Mouse (Mus musculus) hindbrain, embryonic 12.5 days (tissue): ENCODE measurements around the gene Cdh13. TPM values are rescaled to one million over a fixed set of nuclear protein-coding genes. Genes with fewer than 3 reads are reported as not detected.
A peak's percentile ranks its signal among the peaks of the same experiment; 100 is the strongest.

Experiments
- ATAC-seq: fragments of 200-750 bp; cut with Nextera tagmentation; 2 replicates; pipeline ENCODE4 v1.8.0; 2017; ENCODE audit warnings: moderate TSS enrichment; ENCODE audit not compliant: low FRiP score
- H3K27ac ChIP-seq: fragments of 300-500 bp; sonication (generic); 2 replicates; pipeline ENCODE4 v1.5.1; 2016; ENCODE audit warnings: mild to moderate bottlenecking
- H3K27me3 ChIP-seq: fragments of 300-500 bp; sonication (generic); 2 replicates; pipeline ENCODE4 v1.6.1; 2016; ENCODE audit warnings: mild to moderate bottlenecking
- H3K36me3 ChIP-seq: fragments of 300-500 bp; sonication (generic); 2 replicates; pipeline ENCODE4 v1.6.1; 2016; ENCODE audit warnings: mild to moderate bottlenecking
- H3K4me1 ChIP-seq: fragments of 300-500 bp; sonication (generic); 2 replicates; pipeline ENCODE4 v1.6.1; 2016
- H3K4me2 ChIP-seq: fragments of 300-500 bp; sonication (generic); replicated peaks from 2 replicates; pipeline ENCODE4 v1.6.1; 2016; ENCODE audit warnings: mild to moderate bottlenecking
- H3K4me3 ChIP-seq: fragments of 300-500 bp; sonication (generic); 2 replicates; pipeline ENCODE4 v1.5.1; 2016; ENCODE audit warnings: mild to moderate bottlenecking
- H3K9ac ChIP-seq: fragments of 300-500 bp; sonication (generic); 2 replicates; pipeline ENCODE4 v1.6.1; 2016; ENCODE audit warnings: mild to moderate bottlenecking, moderate library complexity
- H3K9me3 ChIP-seq: fragments of 300-500 bp; sonication (generic); replicated peaks from 2 replicates; pipeline ENCODE4 v1.6.1; 2016; ENCODE audit warnings: mild to moderate bottlenecking
- WGBS: fragments of 180-500 bp; shearing (Covaris S2); methylation state at CpG from one replicate; pipeline ENCODE4 v1.1.7; 2016; 5-methylcytosine and 5-hydroxymethylcytosine counted together
- polyA plus RNA-seq: library from polyadenylated mRNA; unstranded; fragments of >200 nt; fragmentation: Nextera tagmentation; extraction: Ambion mirVana; gene quantifications from 2 replicates; pipeline ENCODE4 v1.2.1, GENCODE M21; 2016

Gene Cdh13
- polyA plus RNA-seq, 1 experiment from 2014 or later, result 25.7 TPM

DNA sequence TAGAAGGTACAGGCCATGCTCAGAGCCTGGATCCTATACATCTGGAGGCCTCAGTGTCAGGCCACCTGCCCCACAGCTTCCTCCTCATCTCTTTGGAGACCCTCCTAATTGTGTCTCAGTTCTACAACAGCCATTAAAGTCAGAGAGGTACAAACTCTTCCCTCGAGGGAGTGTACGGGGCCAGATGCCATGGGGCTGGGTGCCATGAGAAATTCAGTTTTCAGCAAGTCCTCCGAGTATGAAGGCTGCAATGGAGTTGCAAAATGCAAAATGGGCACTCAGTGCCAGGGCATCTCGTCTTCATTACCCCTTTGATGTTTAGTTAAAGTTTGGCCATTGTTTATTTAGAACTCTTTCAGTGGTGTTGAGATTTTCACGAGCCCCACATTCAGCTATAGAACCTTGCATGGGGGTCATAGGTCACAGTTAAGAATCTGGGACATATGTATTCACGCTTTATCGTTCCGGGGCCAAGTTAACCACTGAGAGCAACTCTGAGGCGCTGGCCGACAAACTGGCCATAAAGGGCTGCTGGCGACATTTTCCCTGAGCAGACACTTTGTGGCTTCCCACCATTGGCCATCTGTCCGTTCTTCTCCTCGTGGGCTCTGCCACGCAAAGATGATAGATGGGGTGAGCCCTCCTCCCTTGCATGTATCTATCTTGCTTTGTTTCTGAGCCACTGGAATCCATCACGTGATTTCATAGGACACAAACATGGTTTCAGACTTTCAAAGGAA is 681.7 kb downstream of the Cdh13 start:
- Histone ChIP-seq H3K36me3 (no peaks in the 10 kb centered on the region), H3K4me3 (no peak overlapping the region), H3K4me2 (no peak overlapping the region), H3K9me3 (no peaks in the 10 kb centered on the region), H3K4me1 (peaks cover 14% of the 10 kb centered on the region), H3K27ac (no peak overlapping the region), H3K9ac (no peak overlapping the region), H3K27me3 (no peaks in the 10 kb centered on the region)
- 85% methylated on average over 15 of the region's 15 CpGs for WGBS
- no peak for ATAC-seq

DNA sequence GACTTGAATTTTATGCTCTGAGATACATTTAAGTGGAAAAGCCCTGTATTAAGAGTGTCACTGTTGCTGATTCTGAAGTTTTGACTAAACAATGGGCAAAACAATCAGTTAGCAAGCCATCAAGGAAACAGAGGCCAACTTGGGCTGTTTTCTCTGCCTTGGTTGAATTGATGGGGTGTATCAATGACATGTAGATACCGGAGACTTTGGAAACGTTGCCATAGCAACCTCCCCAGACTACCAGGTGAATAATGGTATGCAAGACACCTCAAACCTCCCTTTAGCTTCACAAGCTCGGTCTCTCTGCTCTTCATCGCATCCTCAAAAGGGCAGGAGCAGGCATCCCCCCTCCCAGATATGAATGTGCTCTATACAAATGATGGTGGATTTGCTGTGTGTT is 685.4 kb downstream of the Cdh13 start:
- H3K27me3 ChIP-seq, result no peaks in the 10 kb centered on the region
- WGBS, result 58% methylated on average over 4 of the region's 4 CpGs
- no peaks in the 10 kb centered on the region for H3K36me3 ChIP-seq
- no peak overlapping the region for H3K9ac ChIP-seq
- H3K27ac ChIP-seq, result peak overlapping the region; percentile 19; the same call in 1 of the 2 replicates
- no peak overlapping the region for H3K4me2 ChIP-seq
- H3K4me1 ChIP-seq, result peaks cover 14% of the 10 kb centered on the region
- H3K9me3 ChIP-seq, result no peaks in the 10 kb centered on the region
- H3K4me3 ChIP-seq, result no peak overlapping the region
- ATAC-seq, result no peak

DNA sequence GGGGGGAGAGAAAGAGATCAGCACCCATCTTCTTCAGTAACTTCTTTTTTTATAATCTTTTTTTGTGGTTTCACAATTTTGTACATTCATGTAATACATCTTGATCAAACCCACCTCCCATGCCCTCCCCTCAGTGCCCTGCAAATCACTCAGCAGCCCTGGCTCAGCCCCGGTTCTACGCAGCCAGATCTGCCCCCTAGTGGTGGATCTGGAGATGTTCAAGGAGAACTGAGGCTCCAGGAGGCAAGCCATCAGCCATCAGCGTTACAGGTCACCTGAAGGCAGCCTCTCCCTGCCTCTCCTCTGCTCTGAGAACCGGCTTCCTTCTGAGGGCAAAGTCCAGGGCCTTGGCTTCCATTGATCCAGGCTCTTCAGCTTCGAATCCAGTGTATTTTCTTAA is 696.3 kb downstream of the Cdh13 start:
- Histone ChIP-seq H3K9me3 (0 out of 2 replicates have a peak, but pooled peaks cover 5% of the 10 kb centered on the region), H3K27ac (no peak overlapping the region), H3K9ac (no peak overlapping the region), H3K4me1 (no peaks in the 10 kb centered on the region), H3K27me3 (no peaks in the 10 kb centered on the region), H3K36me3 (no peaks in the 10 kb centered on the region), H3K4me3 (no peak overlapping the region), H3K4me2 (no peak overlapping the region)
- WGBS, result 30% methylated on average over 5 of the region's 5 CpGs
- ATAC-seq, result no peak

DNA sequence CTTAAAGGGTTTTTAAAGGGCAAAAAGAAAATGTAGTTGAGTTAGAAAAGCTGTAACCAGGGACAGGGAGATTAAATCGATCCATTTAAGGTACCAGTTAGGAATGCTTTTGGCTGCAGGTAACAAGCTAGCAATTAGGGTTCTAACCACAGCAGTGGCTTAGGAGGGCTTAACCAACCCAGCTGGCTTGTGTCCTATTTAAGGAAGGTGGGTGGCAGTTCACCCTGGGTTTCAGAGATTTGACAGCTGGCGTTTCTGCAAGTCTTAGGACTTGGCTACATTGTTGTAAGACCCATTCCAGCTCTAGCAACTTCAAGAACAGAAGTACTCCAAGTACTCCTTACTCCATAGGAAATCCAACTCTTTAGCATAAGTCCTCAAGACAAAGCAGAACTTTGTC is 700.2 kb downstream of the Cdh13 start:
- Histone ChIP-seq H3K27me3 (no peaks in the 10 kb centered on the region), H3K4me2 (no peak overlapping the region)
- WGBS, result 85% methylated on average over 2 of the region's 2 CpGs

DNA sequence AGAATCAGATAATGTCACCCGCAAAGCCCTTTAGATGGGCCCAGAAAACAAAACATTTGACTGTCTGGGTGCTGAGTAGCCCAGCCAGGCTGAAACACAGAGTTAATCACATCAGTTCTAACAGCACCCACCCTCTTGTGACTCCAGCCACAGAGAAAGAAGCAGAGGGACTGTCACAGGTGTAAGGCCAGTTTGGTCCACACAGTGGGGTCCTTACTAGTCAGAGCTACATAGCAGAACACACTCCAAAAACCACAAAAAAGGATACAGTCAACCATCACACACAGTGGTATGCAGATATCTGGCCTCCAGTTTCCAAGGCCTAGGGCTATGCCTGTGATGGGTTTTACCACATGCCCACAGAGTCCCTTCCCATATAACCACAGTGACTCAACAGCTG is 703.3 kb downstream of the Cdh13 start:
- no peak for ATAC-seq
- Histone ChIP-seq H3K27ac (no peak overlapping the region), H3K4me1 (no peaks in the 10 kb centered on the region), H3K27me3 (no peaks in the 10 kb centered on the region), H3K4me2 (no peak overlapping the region), H3K9me3 (0 out of 2 replicates have a peak, but pooled peaks cover 5% of the 10 kb centered on the region), H3K4me3 (no peak overlapping the region), H3K9ac (no peak overlapping the region), H3K36me3 (no peaks in the 10 kb centered on the region)
- WGBS, result 84% methylated on average over 1 of the region's 1 CpGs

More for the DNA sequence above, 700.2 kb downstream of the Cdh13 start:
- Histone ChIP-seq H3K27ac (no peak overlapping the region), H3K4me1 (no peaks in the 10 kb centered on the region), H3K9me3 (0 out of 2 replicates have a peak, but pooled peaks cover 5% of the 10 kb centered on the region), H3K9ac (no peak overlapping the region), H3K36me3 (no peaks in the 10 kb centered on the region), H3K4me3 (no peak overlapping the region)
- no peak for ATAC-seq

DNA sequence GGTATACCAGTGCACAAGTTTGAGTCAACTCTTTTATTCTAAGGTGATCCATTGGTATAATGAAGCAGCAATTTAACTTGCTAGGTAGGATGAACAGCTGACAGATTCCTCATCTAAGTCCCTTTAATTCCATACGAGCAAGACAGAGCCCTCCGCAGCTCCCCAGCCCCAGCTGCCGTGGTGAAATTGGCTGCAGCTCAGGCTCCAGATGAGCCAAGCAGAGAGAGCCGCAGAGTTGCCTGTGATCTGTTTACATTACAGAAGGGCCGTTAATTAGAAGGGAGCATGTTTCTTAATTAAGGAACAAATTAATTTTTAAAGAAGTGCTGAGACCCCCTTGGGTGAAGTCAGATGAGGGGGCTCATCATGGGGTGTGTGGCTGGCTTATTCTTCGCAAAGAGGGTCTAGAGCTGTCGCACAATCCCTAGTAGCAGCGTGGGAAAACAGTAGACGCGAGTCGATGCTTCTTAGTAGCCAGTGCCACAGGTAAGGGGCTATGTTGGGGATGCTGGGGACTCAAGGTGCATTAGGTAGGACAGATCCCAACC is 712.2 kb downstream of the Cdh13 start:
- WGBS, result 78% methylated on average over 11 of the region's 11 CpGs
- no peak for ATAC-seq

DNA sequence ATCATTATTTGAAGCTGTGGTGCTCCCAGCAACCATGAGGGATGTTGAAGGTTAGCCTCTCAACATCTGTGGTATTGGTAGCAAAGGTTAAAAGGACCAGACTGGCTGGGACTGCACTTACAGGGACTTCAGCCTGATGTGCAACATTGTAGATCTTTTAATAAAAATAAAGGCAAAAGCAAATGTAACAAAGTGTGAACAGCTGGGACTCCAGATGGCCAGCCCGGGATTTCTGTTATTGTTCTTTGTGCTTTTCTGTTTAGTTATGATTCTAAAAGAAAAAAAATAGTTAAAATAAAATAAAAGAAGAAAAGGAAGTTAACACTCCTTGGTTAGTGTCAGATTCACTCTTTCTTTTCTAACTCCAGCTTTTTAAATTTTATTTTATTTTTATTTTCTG is 717.1 kb downstream of the Cdh13 start:
- ATAC-seq, result no peak
- WGBS, result 83% methylated on average over 1 of the region's 1 CpGs

More for the DNA sequence above, 712.2 kb downstream of the Cdh13 start:
- Histone ChIP-seq H3K4me1 (no peaks in the 10 kb centered on the region), H3K9ac (no peak overlapping the region), H3K27me3 (no peaks in the 10 kb centered on the region), H3K27ac (no peak overlapping the region), H3K9me3 (no peaks in the 10 kb centered on the region), H3K4me2 (no peak overlapping the region), H3K36me3 (no peaks in the 10 kb centered on the region), H3K4me3 (no peak overlapping the region)

DNA sequence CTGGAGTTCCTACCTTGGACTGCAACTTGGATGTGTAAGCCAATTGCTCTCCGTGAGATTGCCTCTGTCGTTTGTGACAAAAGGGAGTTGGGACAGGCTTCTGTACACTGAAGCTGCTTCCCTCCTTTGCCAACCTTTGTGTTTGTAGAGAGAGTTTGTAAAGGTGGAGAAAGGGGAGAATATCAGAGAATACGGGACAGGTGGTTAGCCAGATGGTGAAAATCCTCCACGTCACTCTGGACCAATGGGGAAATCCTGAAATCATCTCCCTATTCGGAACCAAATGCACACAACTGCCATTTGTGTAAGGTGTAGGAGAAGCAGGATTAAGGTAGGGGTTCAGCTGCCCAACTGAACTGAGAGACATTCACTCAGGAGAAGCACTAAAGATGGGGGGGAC is 721.3 kb downstream of the Cdh13 start:
- no peaks in the 10 kb centered on the region for H3K4me1 ChIP-seq
- H3K27me3 ChIP-seq, result no peaks in the 10 kb centered on the region
- no peak overlapping the region for H3K4me3 ChIP-seq
- H3K9ac ChIP-seq, result no peak overlapping the region
- H3K36me3 ChIP-seq, result no peaks in the 10 kb centered on the region
- no peak overlapping the region for H3K4me2 ChIP-seq
- WGBS, result 86% methylated on average over 5 of the region's 5 CpGs
- no peaks in the 10 kb centered on the region for H3K9me3 ChIP-seq
- no peak overlapping the region for H3K27ac ChIP-seq
- ATAC-seq, result no peak

More for the DNA sequence above, 717.1 kb downstream of the Cdh13 start:
- no peak overlapping the region for H3K27ac ChIP-seq
- no peak overlapping the region for H3K9ac ChIP-seq
- H3K36me3 ChIP-seq, result no peaks in the 10 kb centered on the region
- no peaks in the 10 kb centered on the region for H3K4me1 ChIP-seq
- no peaks in the 10 kb centered on the region for H3K9me3 ChIP-seq
- H3K27me3 ChIP-seq, result no peaks in the 10 kb centered on the region
- H3K4me2 ChIP-seq, result no peak overlapping the region
- no peak overlapping the region for H3K4me3 ChIP-seq

DNA sequence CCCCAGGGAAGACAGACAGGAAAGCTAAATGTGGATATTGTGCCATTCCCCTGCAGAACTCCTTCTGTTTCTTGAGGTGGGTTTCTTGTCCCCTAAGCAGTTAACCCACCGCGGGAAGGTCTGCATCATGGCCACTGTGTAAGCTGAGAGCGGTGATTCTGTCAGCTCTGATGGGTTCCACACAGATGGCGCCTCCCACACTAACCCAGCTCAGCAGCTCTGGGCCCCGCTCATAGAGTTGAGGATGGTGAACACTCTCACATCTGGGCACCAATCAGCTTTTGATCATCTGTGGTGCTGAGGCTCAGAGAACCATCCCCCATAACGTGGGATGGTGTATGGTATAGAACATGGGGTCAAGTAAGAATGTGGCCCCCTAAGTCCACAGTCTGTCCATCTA is 735.1 kb downstream of the Cdh13 start:
- no peaks in the 10 kb centered on the region for H3K4me1 ChIP-seq
- H3K36me3 ChIP-seq, result no peaks in the 10 kb centered on the region
- no peaks in the 10 kb centered on the region for H3K27me3 ChIP-seq
- ATAC-seq, result no peak
- no peak overlapping the region for H3K4me3 ChIP-seq
- H3K27ac ChIP-seq, result no peak overlapping the region
- no peak overlapping the region for H3K4me2 ChIP-seq
- no peaks in the 10 kb centered on the region for H3K9me3 ChIP-seq
- 74% methylated on average over 6 of the region's 6 CpGs for WGBS
- H3K9ac ChIP-seq, result no peak overlapping the region

DNA sequence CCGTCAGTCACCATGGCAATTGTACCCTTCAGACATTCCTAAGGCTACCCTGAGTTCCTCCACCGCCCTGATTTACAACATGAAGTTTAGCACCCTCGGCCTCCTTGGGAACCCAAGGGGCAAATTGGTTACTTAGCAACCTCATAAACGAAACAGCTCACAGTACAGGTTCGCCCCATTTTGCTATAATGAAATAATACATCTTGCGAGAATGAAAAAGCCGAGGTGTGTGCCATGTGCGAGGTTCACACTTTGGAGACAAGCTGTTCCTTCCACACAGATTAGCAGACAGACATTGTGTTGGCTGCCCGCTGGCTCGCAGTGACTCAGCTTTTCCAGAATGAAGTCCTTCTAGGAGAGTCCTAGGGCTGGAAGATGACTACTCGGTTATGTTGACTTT is 737.2 kb downstream of the Cdh13 start:
- Histone ChIP-seq H3K4me3 (no peak overlapping the region), H3K27me3 (no peaks in the 10 kb centered on the region), H3K36me3 (no peaks in the 10 kb centered on the region), H3K4me2 (no peak overlapping the region), H3K27ac (no peak overlapping the region), H3K9ac (no peak overlapping the region), H3K4me1 (no peaks in the 10 kb centered on the region), H3K9me3 (no peaks in the 10 kb centered on the region)
- no peak for ATAC-seq
- 75% methylated on average over 11 of the region's 11 CpGs for WGBS

DNA sequence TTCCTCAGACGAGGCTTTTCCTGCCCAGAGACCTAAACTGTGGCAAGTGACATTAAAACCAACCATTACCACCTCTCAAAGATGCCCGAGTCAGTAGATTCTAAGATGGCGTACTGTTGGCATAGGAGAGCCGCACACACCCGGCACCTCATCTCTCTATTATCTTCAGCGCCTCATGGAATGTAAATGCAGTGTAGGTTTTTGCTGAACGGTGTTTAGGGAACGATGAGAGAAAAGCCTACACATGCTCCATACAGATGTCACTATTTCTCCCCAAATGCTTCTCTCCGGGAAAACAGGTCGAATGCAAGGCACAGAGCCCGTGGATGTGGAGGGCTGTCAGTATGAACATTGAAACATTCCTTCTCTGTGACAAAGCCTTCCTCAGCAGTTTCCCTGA is 737.9 kb downstream of the Cdh13 start:
- Histone ChIP-seq H3K27me3 (no peaks in the 10 kb centered on the region), H3K4me2 (no peak overlapping the region), H3K27ac (no peak overlapping the region), H3K9me3 (no peaks in the 10 kb centered on the region), H3K4me3 (no peak overlapping the region), H3K9ac (no peak overlapping the region), H3K4me1 (no peaks in the 10 kb centered on the region), H3K36me3 (no peaks in the 10 kb centered on the region)
- no peak for ATAC-seq
- WGBS, result 93% methylated on average over 11 of the region's 11 CpGs

DNA sequence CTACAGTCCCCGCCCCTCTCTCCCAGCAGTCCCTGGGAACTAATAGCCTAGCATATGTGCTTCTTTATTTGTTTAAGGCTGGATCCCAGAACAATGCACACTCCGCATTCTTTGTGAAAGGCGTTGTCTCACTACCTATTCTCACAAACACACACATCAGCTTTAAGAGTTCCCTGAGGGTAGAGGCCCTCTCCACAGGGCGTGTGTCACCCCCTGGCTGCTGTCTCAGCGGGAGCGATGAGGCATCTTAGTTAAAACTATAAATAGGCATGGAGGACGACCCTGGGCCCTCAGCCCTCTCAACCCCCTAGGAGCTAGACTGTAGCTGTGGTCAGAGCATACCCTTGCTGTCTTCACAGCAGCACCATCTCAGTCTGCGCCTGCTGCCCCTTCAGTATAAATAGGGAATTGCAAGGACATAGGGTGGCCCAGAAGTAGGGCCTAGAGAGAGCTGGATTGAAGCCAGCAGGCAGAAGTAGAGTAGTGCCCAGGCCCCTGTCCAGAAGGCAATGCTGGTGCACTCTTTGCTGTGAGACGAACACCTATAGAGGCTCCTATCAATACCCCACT is 738.9 kb downstream of the Cdh13 start:
- no peak for ATAC-seq
- Histone ChIP-seq H3K9me3 (no peaks in the 10 kb centered on the region), H3K36me3 (no peaks in the 10 kb centered on the region), H3K4me3 (no peak overlapping the region), H3K9ac (no peak overlapping the region), H3K27ac (no peak overlapping the region), H3K4me1 (no peaks in the 10 kb centered on the region), H3K27me3 (no peaks in the 10 kb centered on the region), H3K4me2 (no peak overlapping the region)
- WGBS, result 65% methylated on average over 9 of the region's 9 CpGs

DNA sequence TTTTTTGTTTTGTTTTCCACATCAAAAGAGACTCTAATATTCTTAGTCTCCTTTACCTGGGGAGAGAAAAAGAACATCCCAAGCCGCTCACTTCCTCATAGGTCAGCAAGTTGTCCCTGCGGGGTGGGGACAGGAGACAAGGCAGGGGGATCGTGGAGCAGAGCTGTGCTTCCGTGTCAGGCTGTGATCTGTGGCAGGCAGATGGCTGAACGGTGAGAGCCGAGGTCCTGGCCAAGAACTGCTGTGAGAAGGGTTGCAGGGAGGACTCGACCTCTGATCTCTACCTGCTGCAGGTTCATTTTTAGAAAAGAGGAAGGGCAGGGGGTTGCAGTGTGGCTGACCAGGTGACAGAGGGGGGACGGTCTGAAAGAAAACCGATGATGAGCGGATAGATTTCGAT is 749.9 kb downstream of the Cdh13 start:
- H3K4me2 ChIP-seq, result no peak overlapping the region
- no peak overlapping the region for H3K4me3 ChIP-seq
- H3K36me3 ChIP-seq, result no peaks in the 10 kb centered on the region
- H3K9ac ChIP-seq, result no peak overlapping the region
- ATAC-seq, result no peak
- H3K27ac ChIP-seq, result no peak overlapping the region
- no peaks in the 10 kb centered on the region for H3K4me1 ChIP-seq
- peaks cover 5% of the 10 kb centered on the region; the same call in 1 of the 2 replicates for H3K9me3 ChIP-seq
- WGBS, result 84% methylated on average over 11 of the region's 11 CpGs
- no peaks in the 10 kb centered on the region for H3K27me3 ChIP-seq
